Mouse (Mus musculus) forebrain, postnatal 0 days (tissue): ENCODE measurements around the gene Ralb. TPM values are rescaled to one million over a fixed set of nuclear protein-coding genes. Genes with fewer than 3 reads are reported as not detected.

Experiments
- ATAC-seq: fragments of 200-750 bp; cut with Nextera tagmentation; 2 replicates; pipeline ENCODE4 v1.8.0; 2017; ENCODE audit warnings: mild to moderate bottlenecking, moderate library complexity
- DNase-seq: peaks from one replicate; pipeline ENCODE4 v3.0.0-alpha.2; 2015
- H3K27ac ChIP-seq: fragments of 300-500 bp; sonication (generic); 2 replicates; pipeline ENCODE4 v1.5.1; 2014; ENCODE audit warnings: low read depth, mild to moderate bottlenecking, antibody characterized with exemption, low read length, moderate library complexity, mixed read lengths
- H3K27me3 ChIP-seq: fragments of 300-500 bp; sonication (generic); 2 replicates; pipeline ENCODE4 v1.6.1; 2014; ENCODE audit warnings: mild to moderate bottlenecking, low read length, mixed read lengths; ENCODE audit not compliant: insufficient read depth
- H3K36me3 ChIP-seq: fragments of 300-500 bp; sonication (generic); 2 replicates; pipeline ENCODE4 v1.6.1; 2014; ENCODE audit warnings: mild to moderate bottlenecking, moderate library complexity; ENCODE audit not compliant: insufficient read depth
- H3K4me1 ChIP-seq: fragments of 300-500 bp; sonication (generic); 2 replicates; pipeline ENCODE4 v1.6.1; 2014; ENCODE audit warnings: antibody characterized with exemption; ENCODE audit not compliant: insufficient read depth
- H3K4me2 ChIP-seq: fragments of 300-500 bp; sonication (generic); 2 replicates; pipeline ENCODE4 v1.6.1; 2014; ENCODE audit warnings: low read depth, mild to moderate bottlenecking, moderate library complexity
- H3K4me3 ChIP-seq: fragments of 300-500 bp; sonication (generic); 2 replicates; pipeline ENCODE4 v1.5.1; 2014; ENCODE audit warnings: low read depth, low read length, mixed read lengths
- H3K9ac ChIP-seq: fragments of 300-500 bp; sonication (generic); 2 replicates; pipeline ENCODE4 v1.6.1; 2014; ENCODE audit warnings: mild to moderate bottlenecking
- H3K9me3 ChIP-seq: fragments of 300-500 bp; sonication (generic); 2 replicates; pipeline ENCODE4 v1.6.1; 2016; ENCODE audit warnings: low read length
- CTCF ChIP-seq: sonication (generic); IDR thresholded peaks from 2 replicates; pipeline ENCODE4 v1.5.1; 2016; ENCODE audit warnings: antibody characterized with exemption, control low read depth, low read depth
- WGBS: fragments of 180-500 bp; shearing (Covaris S2); extraction: QIAGEN DNeasy Blood & Tissue Kit; methylation state at CpG from one replicate; pipeline ENCODE4 v1.1.7; 2014; 5-methylcytosine and 5-hydroxymethylcytosine counted together
- polyA plus RNA-seq: library from polyadenylated mRNA; unstranded; fragments of >200 nt; fragmentation: Nextera tagmentation; extraction: Ambion mirVana; gene quantifications from 2 replicates; pipeline ENCODE4 v1.2.1, GENCODE M21; 2015
- total RNA-seq: library from RNA; depleted of rRNA; stranded (reverse); fragments of >200 nt; gene quantifications from 2 replicates; pipeline ENCODE4 v1.2.3, GENCODE M21; 2014

Gene Ralb
- total and polyA plus RNA-seq, 2 experiments from 2014 or later, result 40.6 to 57.3 TPM

DNA sequence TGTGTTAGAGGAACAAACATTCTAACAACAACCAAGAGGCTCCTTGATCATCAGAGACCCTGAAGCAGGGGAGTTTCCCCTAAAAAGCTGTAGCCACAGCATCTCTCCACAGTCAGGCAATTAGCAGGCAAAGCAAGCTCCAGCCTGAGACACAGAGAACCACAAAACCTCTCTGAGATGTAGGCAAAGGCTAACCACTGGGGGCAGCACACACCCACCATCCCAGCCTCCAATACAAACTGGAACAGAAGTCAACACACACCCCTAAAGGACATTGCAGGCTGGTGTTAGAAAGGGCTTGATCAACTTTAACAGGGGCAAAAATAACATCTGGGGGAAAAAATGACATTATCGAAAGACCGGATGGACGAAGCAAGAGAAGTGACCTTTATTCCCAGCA, 20.1 kb downstream of the Ralb start:
- peak; percentile 77 for TF ChIP-seq CTCF
- peak; percentile 29 for DNase-seq
- 66% methylated on average over 3 of the region's 3 CpGs for WGBS

GRCm38 (mm10) chr1:119482891-119483290, 21.7 kb downstream of the Ralb start:
- no peaks in the 10 kb centered on the region for H3K4me1 ChIP-seq
- H3K27ac ChIP-seq, result no peak overlapping the region
- H3K9ac ChIP-seq, result no peak overlapping the region
- ATAC-seq (no peak), DNase-seq (peak; percentile 24)
- H3K27me3 ChIP-seq, result no peaks in the 10 kb centered on the region
- H3K9me3 ChIP-seq, result no peaks in the 10 kb centered on the region
- peak; percentile 44 for TF ChIP-seq CTCF
- H3K4me3 ChIP-seq, result no peak overlapping the region
- H3K36me3 ChIP-seq, result no peaks in the 10 kb centered on the region
- H3K4me2 ChIP-seq, result no peak overlapping the region
- WGBS, result 63% methylated on average over 3 of the region's 3 CpGs

More for the DNA sequence above, 20.1 kb downstream of the Ralb start:
- no peaks in the 10 kb centered on the region for H3K36me3 ChIP-seq
- H3K4me2 ChIP-seq, result no peak overlapping the region
- no peaks in the 10 kb centered on the region for H3K9me3 ChIP-seq
- peak; percentile 79 for ATAC-seq
- no peak overlapping the region for H3K27ac ChIP-seq
- H3K4me1 ChIP-seq, result no peaks in the 10 kb centered on the region
- H3K9ac ChIP-seq, result no peak overlapping the region
- no peaks in the 10 kb centered on the region for H3K27me3 ChIP-seq
- no peak overlapping the region for H3K4me3 ChIP-seq

GRCm38 (mm10) chr1:119481205-119481932, 23.2 kb downstream of the Ralb start:
- 96% methylated on average over 7 of the region's 7 CpGs for WGBS
- H3K4me1 ChIP-seq, result no peaks in the 10 kb centered on the region
- no peaks in the 10 kb centered on the region for H3K27me3 ChIP-seq
- ATAC-seq (no peak), DNase-seq (no peak)
- H3K4me3 ChIP-seq, result no peak overlapping the region
- no peaks in the 10 kb centered on the region for H3K9me3 ChIP-seq
- H3K36me3 ChIP-seq, result 0 out of 2 replicates have a peak, but pooled peaks cover 7% of the 10 kb centered on the region
- H3K9ac ChIP-seq, result no peak overlapping the region
- H3K4me2 ChIP-seq, result no peak overlapping the region
- no peak overlapping the region for H3K27ac ChIP-seq
- peak; percentile 49 for TF ChIP-seq CTCF

GRCm38 (mm10) chr1:119480678-119481077, 23.9 kb downstream of the Ralb start:
- no peak for ATAC-seq
- Histone ChIP-seq H3K9ac (no peak overlapping the region), H3K36me3 (0 out of 2 replicates have a peak, but pooled peaks cover 7% of the 10 kb centered on the region), H3K27ac (no peak overlapping the region), H3K27me3 (no peaks in the 10 kb centered on the region), H3K4me3 (no peak overlapping the region), H3K4me1 (no peaks in the 10 kb centered on the region), H3K9me3 (no peaks in the 10 kb centered on the region), H3K4me2 (no peak overlapping the region)
- no peak for DNase-seq
- no peak for TF ChIP-seq CTCF
- 96% methylated on average over 8 of the region's 8 CpGs for WGBS

GRCm38 (mm10) chr1:119479641-119480040, 25.0 kb downstream of the Ralb start:
- DNase-seq (no peak), ATAC-seq (no peak)
- Histone ChIP-seq H3K4me1 (no peaks in the 10 kb centered on the region), H3K4me3 (no peak overlapping the region), H3K27me3 (no peaks in the 10 kb centered on the region), H3K9me3 (no peaks in the 10 kb centered on the region), H3K36me3 (peaks cover 16% of the 10 kb centered on the region; the same call in 1 of the 2 replicates), H3K9ac (no peak overlapping the region), H3K4me2 (no peak overlapping the region), H3K27ac (no peak overlapping the region)
- 80% methylated on average over 4 of the region's 4 CpGs for WGBS
- TF ChIP-seq CTCF, result no peak

DNA sequence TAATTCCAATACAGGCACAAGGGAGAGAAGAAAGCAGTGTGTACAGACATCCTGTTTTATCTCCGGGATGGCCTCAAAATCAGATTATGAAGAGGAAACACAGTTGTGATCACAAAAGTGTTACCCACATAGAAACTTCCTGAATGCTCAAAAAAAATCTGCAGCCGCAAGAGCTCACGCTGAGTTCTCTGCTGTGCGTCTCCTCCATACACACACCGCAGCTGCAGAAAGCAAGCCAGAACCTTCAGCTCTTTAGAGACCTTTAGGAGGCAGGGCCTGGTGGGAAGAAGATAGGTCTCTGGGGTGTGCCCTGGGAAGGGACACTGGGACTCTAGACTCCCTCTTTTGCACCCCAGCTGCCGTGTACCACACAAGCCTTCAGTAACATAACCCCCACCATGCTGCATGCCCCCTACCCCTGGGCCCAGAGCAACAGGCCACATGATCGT, 27.7 kb downstream of the Ralb start:
- Histone ChIP-seq H3K9me3 (no peaks in the 10 kb centered on the region), H3K9ac (no peak overlapping the region), H3K27me3 (no peaks in the 10 kb centered on the region), H3K4me2 (no peak overlapping the region), H3K4me3 (no peak overlapping the region), H3K27ac (no peak overlapping the region), H3K36me3 (peaks cover 25% of the 10 kb centered on the region), H3K4me1 (0 out of 2 replicates have a peak, but pooled peaks cover under 1% of the 10 kb centered on the region)
- 82% methylated on average over 7 of the region's 7 CpGs for WGBS
- ATAC-seq, result no peak
- DNase-seq, result no peak
- no peak for TF ChIP-seq CTCF

DNA sequence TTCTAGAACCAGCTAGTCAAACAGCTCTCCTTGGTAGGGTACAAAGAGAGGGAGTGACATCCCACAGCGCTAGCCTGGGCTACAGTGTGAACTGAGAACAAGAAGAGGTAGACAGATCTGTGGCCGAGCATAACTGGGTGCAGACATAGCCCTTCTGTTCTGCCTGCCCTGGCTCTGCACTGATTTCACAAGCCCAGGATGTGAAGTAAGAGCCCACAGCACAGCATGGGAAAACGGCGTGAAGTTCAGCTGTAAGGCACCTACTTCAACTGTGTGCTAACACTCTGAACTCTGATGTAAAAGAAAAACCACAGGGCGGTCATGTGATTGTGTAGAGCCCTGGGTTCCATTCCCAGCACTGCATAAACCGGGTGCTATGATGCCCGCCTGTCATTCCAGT, 29.9 kb downstream of the Ralb start:
- no peak overlapping the region for H3K27ac ChIP-seq
- no peak overlapping the region for H3K9ac ChIP-seq
- H3K27me3 ChIP-seq, result no peaks in the 10 kb centered on the region
- no peak for ATAC-seq
- H3K4me3 ChIP-seq, result no peak overlapping the region
- H3K4me1 ChIP-seq, result 0 out of 2 replicates have a peak, but pooled peaks cover 3% of the 10 kb centered on the region
- no peaks in the 10 kb centered on the region for H3K9me3 ChIP-seq
- WGBS, result 90% methylated on average over 7 of the region's 7 CpGs
- TF ChIP-seq CTCF, result no peak
- DNase-seq, result no peak
- H3K36me3 ChIP-seq, result peaks cover 34% of the 10 kb centered on the region
- no peak overlapping the region for H3K4me2 ChIP-seq
